Mouse (Mus musculus) A20 (cell line): ENCODE results near the gene Abtb2.

Experiments used
- DNase-seq: peaks from one replicate; pipeline ENCODE4 v3.0.0-alpha.2; 2011; ENCODE audit warnings: low read depth, low spot score

The Abtb2 gene

DNA sequence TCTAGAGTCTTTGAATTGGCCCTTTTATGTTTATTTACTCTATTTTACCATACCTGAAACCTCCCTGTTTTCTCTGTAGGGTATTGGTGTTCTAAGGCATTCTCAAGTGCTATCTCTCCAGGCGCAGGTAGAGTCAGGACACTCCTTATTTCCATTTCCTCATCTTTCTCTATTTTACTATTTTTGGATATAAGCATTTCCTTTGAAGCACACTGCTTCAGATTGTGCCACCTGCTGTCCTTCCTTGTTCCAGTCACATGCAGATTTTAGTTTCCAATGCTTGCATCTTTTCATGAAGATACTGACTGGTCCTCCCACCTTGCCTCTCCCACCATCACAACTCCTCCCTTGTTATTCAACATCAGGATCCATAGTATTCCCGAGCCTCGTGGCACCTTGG, 47.8 kb downstream of the Abtb2 start:
- DNase-seq = no peak

DNA sequence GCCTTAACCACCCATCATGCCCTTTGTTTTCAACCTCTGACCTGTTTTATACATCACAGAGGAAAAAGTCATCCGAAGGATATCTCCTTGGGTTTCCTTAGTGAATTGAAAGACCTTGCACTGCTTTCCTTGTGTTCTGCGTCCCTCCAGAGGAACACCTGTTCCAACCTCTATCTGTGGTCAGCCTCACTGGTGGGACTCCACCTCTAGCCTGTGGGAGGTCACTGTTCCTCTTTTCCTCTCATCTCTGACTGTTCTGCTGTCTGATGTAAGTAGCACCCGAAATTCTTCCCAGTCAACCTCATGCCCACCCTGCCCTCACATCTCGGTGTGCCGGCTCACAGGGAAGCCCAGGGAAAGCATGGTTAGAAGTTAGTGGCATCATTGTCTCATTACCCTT, 48.9 kb downstream of the Abtb2 start:
- peak; percentile 48 for DNase-seq

GRCm38 (mm10) chr2:103618407-103618806, 52.3 kb downstream of the Abtb2 start:
- no peak for DNase-seq

DNA sequence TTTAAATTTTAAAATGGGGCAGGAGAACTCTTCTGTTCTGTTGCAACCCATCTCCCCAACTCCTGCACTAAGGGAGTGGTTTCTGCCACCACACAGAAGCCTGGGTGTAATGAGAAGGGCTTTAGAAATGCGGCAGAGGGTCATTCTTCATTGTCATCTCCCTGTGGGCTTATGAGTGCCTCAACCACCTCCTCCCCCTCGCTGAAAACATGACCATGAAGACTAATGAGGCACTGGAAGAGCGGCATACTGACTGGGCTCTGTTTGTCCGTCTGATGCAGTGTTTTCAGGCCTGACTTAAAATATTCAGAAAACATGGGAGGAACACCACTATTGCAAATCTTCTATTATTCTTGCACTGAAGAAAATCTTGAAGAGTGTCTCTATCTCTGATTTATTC, 56.8 kb downstream of the Abtb2 start:
- no peak for DNase-seq

GRCm38 (mm10) chr2:103625349-103625932, 59.3 kb downstream of the Abtb2 start:
- DNase-seq = peak; percentile 49

GRCm38 (mm10) chr2:103627101-103627500, 61.0 kb downstream of the Abtb2 start:
- peak; percentile 69 for DNase-seq

- DNase-seq = no peak
Measured at GRCm38 (mm10) chr2:103629956-103630355, 63.8 kb downstream of the Abtb2 start.

GRCm38 (mm10) chr2:103631293-103631717, 65.2 kb downstream of the Abtb2 start:
- no peak for DNase-seq

GRCm38 (mm10) chr2:103632136-103632925, 66.2 kb downstream of the Abtb2 start:
- DNase-seq = no peak

DNA sequence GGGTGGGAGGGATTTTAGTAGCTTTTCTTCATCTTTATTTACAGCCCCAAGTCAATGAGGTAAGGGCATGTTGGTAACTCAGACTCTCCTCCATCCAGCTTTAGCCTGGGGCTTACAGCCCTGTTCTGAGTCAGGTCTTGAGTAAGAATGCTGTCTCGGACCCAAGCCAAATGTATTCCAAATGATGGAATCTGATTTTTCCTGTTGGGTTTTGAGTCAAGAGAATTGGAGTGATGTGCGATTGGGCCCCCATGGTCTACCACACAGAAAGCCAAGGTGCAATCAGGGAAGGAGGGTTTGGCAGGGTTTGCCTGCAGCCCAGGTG, 66.8 kb downstream of the Abtb2 start:
- DNase-seq = no peak

DNA sequence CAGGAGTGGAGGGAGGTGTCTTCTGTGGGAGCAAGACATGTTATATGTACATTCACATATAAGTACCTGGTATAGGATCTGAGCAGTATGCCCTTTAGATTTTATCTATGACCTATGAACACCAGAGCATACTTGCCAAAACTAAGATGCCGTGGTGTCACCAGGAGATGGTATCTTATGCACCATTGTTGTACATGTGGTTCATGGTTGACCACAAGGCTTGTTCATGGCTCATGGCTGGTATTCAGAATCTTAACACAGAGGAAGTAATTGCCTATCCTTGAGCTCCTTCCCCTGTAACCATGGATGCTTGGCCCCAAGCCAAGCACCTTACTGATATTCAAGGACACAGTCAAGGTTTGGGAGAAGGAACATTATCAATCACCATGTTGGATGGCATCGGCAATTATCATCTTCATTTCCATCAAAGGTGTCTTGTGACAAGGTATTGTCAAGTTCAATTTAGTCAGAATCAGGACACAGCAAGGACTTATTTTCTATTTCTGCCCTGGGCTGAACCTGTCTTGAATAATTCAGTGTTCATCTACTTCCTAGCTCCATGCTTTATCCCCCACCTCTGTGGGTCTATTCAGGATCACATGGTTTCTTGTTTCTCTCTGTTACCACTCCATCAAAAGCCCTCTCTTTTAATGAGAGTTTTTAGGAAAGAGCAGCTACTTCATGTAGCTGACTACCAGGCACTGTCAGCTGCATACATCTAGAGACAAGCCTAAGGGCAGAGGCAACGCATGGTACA, 69.8 kb downstream of the Abtb2 start:
- no peak for DNase-seq

- DNase-seq = no peak
Measured at GRCm38 (mm10) chr2:103637385-103637784, 71.3 kb downstream of the Abtb2 start.

DNA sequence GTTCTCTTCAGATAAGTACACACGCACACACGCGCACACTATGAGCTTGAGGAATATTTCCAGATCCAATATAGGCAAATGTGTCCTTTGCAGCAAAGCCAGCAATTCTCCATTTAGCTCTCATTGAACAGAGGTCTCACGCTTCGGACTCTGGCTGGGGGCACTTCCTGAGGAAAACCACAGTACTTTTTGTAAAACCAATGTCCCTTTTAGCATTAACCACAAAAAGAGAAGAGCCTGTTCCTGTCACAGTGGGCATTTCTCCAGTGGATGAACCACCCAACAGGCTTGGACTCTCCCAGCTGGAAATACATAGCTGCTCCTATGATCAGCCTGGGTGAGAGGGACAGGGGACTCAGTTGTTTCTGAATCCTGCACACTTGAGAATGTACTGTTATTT, 71.8 kb downstream of the Abtb2 start:
- DNase-seq = no peak

DNA sequence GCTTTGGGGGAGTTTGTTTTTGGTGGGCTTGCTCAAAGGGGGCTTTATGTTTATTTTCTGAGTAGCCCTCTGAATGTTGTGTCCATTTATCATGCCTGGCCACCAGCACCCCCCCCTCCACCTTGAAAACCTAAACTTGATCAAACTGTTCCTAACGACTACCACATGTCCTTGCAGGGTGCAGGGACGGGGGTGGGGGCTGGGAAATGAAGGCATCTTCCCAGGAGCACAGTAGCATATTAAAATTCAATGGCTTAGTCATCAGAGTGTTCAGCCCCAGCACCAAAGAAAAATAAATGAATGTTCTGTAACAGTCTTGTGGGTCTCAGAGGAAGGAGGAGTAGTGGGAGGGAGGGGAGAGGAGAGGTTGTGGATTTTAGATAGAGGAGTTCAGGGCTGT, 73.6 kb downstream of the Abtb2 start:
- DNase-seq = no peak

DNA sequence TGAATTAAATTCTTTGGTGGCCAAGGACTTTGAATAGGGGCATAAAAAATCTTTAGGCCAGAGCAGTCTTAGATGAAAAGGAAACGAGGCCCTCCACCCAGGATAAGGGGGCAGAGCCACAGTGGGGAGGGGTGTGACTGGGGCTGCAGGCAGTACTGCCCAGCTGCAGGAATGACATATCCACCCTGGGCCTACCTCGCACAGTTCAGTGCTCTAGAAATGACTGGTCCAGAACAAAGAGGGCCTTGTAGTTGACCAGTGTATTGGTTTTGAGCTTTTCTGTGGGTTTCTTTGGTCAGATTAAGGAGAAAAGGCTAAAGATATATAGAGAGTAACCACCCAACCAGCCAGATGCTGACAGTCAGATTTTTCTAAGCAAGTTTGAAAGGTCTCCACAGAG, 74.8 kb downstream of the Abtb2 start:
- no peak for DNase-seq

DNA sequence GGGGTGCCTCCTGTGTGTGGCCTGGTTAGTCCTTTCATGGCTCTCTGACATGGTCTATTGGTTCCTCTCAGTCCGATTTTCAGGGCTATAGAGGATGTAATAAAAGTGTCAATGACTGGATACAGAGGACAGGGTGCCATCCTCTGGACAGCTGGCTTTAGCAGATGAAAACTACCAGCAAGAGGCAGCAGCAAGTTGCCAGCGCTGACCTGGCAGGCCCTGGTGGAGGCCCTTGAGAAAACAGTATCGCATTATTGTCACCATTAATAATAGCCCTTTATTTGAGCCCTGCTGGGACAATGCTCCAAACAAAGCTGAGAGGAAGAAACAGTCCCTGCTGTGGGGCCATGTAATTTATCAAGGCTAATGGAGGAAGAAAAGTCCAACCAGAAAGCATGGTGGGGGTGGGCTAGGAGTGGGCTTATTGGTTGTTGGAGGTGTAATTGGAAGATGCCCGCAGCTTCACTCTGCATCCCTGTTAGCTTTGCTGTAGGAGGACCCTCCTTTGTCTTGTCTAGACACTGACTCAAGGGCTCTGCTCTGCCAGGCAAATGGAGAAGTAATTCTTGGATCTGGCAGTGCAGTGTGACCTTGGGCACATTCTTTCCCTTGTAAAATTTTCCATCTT, 77.6 kb downstream of the Abtb2 start:
- DNase-seq = no peak

DNA sequence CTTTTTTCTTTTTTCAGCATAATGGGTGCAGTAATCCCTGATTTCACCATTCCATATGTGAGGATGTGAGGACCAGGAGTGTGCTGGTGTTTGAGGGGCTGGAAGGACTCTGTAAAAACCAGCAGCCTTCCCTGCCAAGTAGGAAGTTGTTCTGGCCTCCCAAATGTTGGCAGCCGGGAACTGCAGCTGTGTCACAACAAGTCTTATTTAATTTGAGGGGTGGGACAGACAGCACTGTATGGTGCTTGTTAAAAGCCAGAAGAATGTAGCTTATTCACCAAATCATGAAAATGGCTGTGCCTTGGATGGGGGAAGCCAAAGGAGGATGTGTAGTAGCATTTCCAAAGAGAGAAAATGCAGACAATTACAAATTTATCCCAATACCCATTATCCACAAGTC, 78.3 kb downstream of the Abtb2 start:
- DNase-seq = no peak

- DNase-seq = no peak
Measured at GRCm38 (mm10) chr2:103650314-103650879, 84.3 kb downstream of the Abtb2 start.

GRCm38 (mm10) chr2:103652121-103652520, 86.0 kb downstream of the Abtb2 start:
- no peak for DNase-seq

DNA sequence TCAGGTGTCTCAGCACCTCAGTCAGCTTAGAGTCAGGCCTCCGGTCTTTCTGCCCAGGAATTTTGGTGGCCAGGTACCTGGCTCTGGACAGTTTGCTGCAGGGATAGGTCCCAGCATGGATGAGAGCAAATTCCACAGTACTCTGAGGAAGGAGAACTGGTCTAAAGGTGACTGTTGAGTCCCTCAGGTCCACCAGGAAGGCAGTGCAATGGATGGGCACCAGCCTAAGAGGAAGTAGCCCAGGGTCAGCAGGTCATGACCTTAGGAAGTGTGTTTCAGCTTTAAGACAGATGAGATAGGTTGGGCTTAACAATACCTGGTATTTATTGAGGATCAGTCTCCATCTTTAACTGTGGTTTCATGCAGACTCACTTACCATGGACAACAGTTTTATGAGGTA, 88.9 kb downstream of the Abtb2 start:
- no peak for DNase-seq

DNA sequence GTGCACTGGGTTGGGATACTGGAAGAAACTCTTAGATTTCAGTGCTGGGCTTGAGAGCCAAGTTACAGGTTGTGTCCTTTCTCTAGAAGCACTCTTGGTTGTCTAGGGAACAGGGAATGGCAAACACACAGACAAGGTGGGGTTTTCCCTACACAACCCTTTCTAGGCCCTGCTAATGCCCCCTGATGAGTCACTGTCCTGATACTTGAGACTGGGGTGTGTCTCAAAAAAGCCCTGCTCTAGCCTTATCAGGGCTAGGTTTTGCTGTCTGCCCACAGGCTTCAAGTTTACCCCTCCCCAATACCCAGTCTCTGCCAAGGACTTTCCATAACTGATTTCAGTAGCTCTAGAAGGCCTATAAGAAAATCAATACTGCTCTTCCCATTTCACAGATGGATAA, 89.9 kb downstream of the Abtb2 start:
- DNase-seq = no peak

DNA sequence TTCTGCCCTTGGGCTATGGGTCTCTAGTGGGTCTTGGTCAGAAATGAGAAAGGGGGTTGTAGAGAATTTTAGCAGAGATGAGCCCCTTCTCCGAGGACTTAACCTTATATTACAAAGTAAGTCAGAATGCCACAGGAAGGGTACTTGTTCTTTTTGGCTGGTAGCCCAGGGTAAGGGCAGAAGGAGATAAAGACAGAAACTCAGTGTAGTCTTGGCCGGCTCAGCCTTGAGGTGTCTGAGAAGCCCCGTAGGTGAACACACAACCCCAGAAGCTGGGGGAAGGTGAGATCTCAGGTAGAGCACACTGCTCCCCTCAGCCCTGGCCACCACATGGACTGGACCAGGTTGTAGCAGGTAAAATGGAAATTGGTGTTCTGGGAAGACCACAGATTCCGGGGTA, 93.1 kb downstream of the Abtb2 start:
- DNase-seq = no peak
